ENCODE assay signal across 8 mouse cellular contexts in the genomic region with DNA sequence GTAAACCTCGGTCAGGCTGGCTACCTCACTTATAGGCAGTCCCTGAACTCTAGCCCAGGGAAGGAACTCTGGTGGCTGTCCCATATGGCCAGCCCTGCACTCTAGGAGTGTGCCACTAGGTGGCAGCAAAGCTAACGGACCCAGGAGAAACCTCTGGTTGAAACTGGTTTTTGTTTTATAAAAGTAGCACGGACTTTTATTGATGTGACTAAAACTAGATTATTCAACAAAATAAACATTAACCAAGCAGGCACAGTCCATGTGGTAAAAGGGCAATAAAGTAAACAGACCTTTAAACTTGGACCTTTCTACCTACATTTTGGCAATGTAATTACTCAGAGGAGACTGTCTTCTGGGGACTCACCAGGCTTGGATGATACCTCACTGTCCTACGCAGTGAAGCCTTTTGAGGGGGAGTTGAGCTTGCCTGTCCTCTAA. TPM values are rescaled to one million over a fixed set of nuclear protein-coding genes. Genes with fewer than 3 reads are reported as not detected.
DNase-seq lines count a peak whose midpoint lies in the region; TF ChIP-seq lines count a peak whose summit lies in the region.

No protein-coding gene starts in this region.

- no peak overlapping the region for H3K27ac ChIP-seq in bone marrow macrophage, adult 2 months (ENCODE audit: insufficient read depth, low read depth, low read length)
- no peak overlapping the region for H3K27ac ChIP-seq in embryonic fibroblast, embryonic 13.5 days (ENCODE audit: insufficient read depth, low read length)

- no peaks in the 10 kb centered on the region for H3K4me1 ChIP-seq in bone marrow macrophage, adult 2 months (ENCODE audit: control insufficient read depth, insufficient read depth, low read length)
- no peaks in the 10 kb centered on the region for H3K4me1 ChIP-seq in embryonic fibroblast, embryonic 13.5 days (ENCODE audit: control insufficient read depth, insufficient read depth, low read length)
- no peaks in the 10 kb centered on the region; the same call in 1 of the 2 replicates for H3K4me1 ChIP-seq in lung, adult 2 months (ENCODE audit: control insufficient read depth, insufficient read depth, low read length)

- TF ChIP-seq POLR2A in bone marrow macrophage, adult 2 months (IDR thresholded peaks at IDR 0.05; ENCODE audit: borderline replicate concordance, low read depth, low read length), result no peak
- no peak for TF ChIP-seq POLR2A in embryonic fibroblast, embryonic 13.5 days (IDR thresholded peaks at IDR 0.05; ENCODE audit: low read depth, low read length)
- no peak for TF ChIP-seq POLR2A in lung, adult 2 months (IDR thresholded peaks at IDR 0.05; ENCODE audit: borderline replicate concordance, extremely low read depth, low read depth, low read length)

- 6% methylated on average over 4 of the region's 4 CpGs for WGBS in lung, adult 2 months

- H3K4me3 ChIP-seq in bone marrow macrophage, adult 2 months (ENCODE audit: insufficient read depth, low read length), result no peak overlapping the region
- H3K4me3 ChIP-seq in embryonic fibroblast, embryonic 13.5 days (ENCODE audit: insufficient read depth, low read length), result no peak overlapping the region
- no peak overlapping the region for H3K4me3 ChIP-seq in lung, adult 2 months (replicated peaks; ENCODE audit: extremely low read depth, low read depth, low read length)

- intact Hi-C loops in heart, postnatal 10 days (cut with DNase I), result loop anchor here (2.0 to 5.0 kb wide), 3 partner anchors 251 to 490 kb away; no protein-coding TSS in a partner anchor

- peak; percentile 84 for TF ChIP-seq CTCF in bone marrow macrophage, adult 2 months (IDR thresholded peaks at IDR 0.05; ENCODE audit: low read depth, low read length)
- peak; percentile 65; the same call in 1 of the 2 replicates for TF ChIP-seq CTCF in embryonic fibroblast, embryonic 13.5 days (IDR thresholded peaks at IDR 0.05; ENCODE audit: borderline replicate concordance, insufficient read depth, low read length)
- TF ChIP-seq CTCF in lung, adult 2 months (IDR thresholded peaks at IDR 0.05; ENCODE audit: insufficient read depth, low read length), result peak; percentile 87

- peak; percentile 56 to 64 for DNase-seq in CD8-positive naive resting alpha-beta T cell, adult 2 months (ENCODE audit: low read depth in 2 of 2, low spot score in 2 of 2)
- DNase-seq in heart, postnatal 10 days, result peak; percentile 87 to 91
- peak; percentile 85 for DNase-seq in layer of hippocampus, adult 11-12 months (ENCODE audit: low spot score)
- DNase-seq in lung, adult 2 months, result peak; percentile 72
- peak; percentile 80 for DNase-seq in ovary, postnatal 14 days (ENCODE audit: low spot score)
- peak; percentile 29 to 81 for DNase-seq in thymus, postnatal 10 days (ENCODE audit: low spot score in 2 of 2)

RNA-seq across cellular contexts. Expression of a gene that starts 55.4 kb away (rescaled TPM):
- 63.4 and 65.9 TPM in 2 replicates for polyA plus RNA-seq in bone marrow macrophage, adult 2 months (2012; ENCODE audit: insufficient read depth, insufficient read length, missing spikeins)
- 105 and 107 TPM in 2 replicates for polyA plus RNA-seq in embryonic fibroblast, embryonic 13.5 days (2011; ENCODE audit: insufficient read length, low read depth, missing spikeins)
- 10 to 100 TPM; 48.7 to 49.1 TPM for total RNA-seq in heart, postnatal 10 days (2021)
- polyA plus RNA-seq in lung, adult 2 months (2012; rRNA removed), result 13.5 and 25.3 TPM in 2 replicates
